Mouse (Mus musculus) testis, adult 2 months (tissue): ENCODE measurements around the gene Rack1. TPM values are rescaled to one million over a fixed set of nuclear protein-coding genes. Genes with fewer than 3 reads are reported as not detected.

Experiments used
- H3K27ac ChIP-seq: fragments of 200-500 bp; 2 replicates; pipeline ENCODE4 v1.5.1; 2012; ENCODE audit warnings: low read depth, low read length; ENCODE audit not compliant: control insufficient read depth, insufficient read depth
- H3K27me3 ChIP-seq: fragments of 200-500 bp; 2 replicates; pipeline ENCODE4 v1.6.1; 2012; ENCODE audit warnings: mild to moderate bottlenecking, low read length, moderate library complexity; ENCODE audit not compliant: control insufficient read depth, insufficient read depth
- H3K36me3 ChIP-seq: fragments of 200-500 bp; 2 replicates; pipeline ENCODE4 v1.6.1; 2012; ENCODE audit warnings: mild to moderate bottlenecking, low read length; ENCODE audit not compliant: control insufficient read depth, insufficient read depth
- H3K4me1 ChIP-seq: fragments of 200-500 bp; 2 replicates; pipeline ENCODE4 v1.6.1; 2012; ENCODE audit warnings: low read length; ENCODE audit not compliant: control insufficient read depth, insufficient read depth
- H3K4me3 ChIP-seq: fragments of 200-500 bp; 2 replicates; pipeline ENCODE4 v1.5.1; 2012; ENCODE audit warnings: low read depth, mild to moderate bottlenecking, low read length, moderate library complexity, mixed read lengths; ENCODE audit not compliant: control insufficient read depth
- CTCF ChIP-seq: fragments of 200-500 bp; IDR thresholded peaks from 2 replicates; pipeline ENCODE4 v1.5.1; 2012; ENCODE audit warnings: low read depth, mild to moderate bottlenecking, inconsistent platforms, low read length, moderate library complexity; ENCODE audit not compliant: control insufficient read depth, insufficient read depth, insufficient replicate concordance
- POLR2A ChIP-seq: fragments of 200-500 bp; IDR thresholded peaks from 2 replicates; pipeline ENCODE4 v1.6.1; 2012; ENCODE audit warnings: low read depth, mild to moderate bottlenecking, inconsistent platforms, low read length, moderate library complexity; ENCODE audit not compliant: control insufficient read depth
- polyA plus RNA-seq: library from polyadenylated mRNA; depleted of rRNA; stranded (reverse); fragments of >200 nt; gene quantifications from 2 replicates; pipeline ENCODE4 v1.2.3, GENCODE M21; 2012; rRNA removed

Rack1 gene
- polyA plus RNA-seq, 1 experiment = 208 TPM

GRCm38 (mm10) chr11:48852190-48852589, 52.1 kb downstream of the Rack1 start:
- no peak for TF ChIP-seq CTCF
- TF ChIP-seq POLR2A = no peak
- no peaks in the 10 kb centered on the region for H3K27me3 ChIP-seq
- peaks cover 8% of the 10 kb centered on the region for H3K4me1 ChIP-seq
- no peak overlapping the region for H3K4me3 ChIP-seq
- no peaks in the 10 kb centered on the region for H3K36me3 ChIP-seq
- H3K27ac ChIP-seq = no peak overlapping the region

- no peaks in the 10 kb centered on the region for H3K36me3 ChIP-seq
- H3K4me1 ChIP-seq = peaks cover 11% of the 10 kb centered on the region
- H3K27ac ChIP-seq = peak overlapping the region; percentile 5; the same call in 1 of the 2 replicates
- TF ChIP-seq POLR2A (no peak), CTCF (no peak)
- peak overlapping the region; percentile 67 for H3K4me3 ChIP-seq
- no peaks in the 10 kb centered on the region for H3K27me3 ChIP-seq
Observed at GRCm38 (mm10) chr11:48852624-48853473, 52.7 kb downstream of the Rack1 start.

GRCm38 (mm10) chr11:48853474-48854180, 53.5 kb downstream of the Rack1 start:
- peaks cover 17% of the 10 kb centered on the region for H3K4me1 ChIP-seq
- TF ChIP-seq POLR2A = no peak
- no peak for TF ChIP-seq CTCF
- H3K36me3 ChIP-seq = no peaks in the 10 kb centered on the region
- H3K4me3 ChIP-seq = peak overlapping the region; percentile 67
- H3K27ac ChIP-seq = peak overlapping the region; percentile 64
- H3K27me3 ChIP-seq = no peaks in the 10 kb centered on the region

Other genes with a start within 250 kb of the Rack1 start
- 85.7 and 95.5 TPM in 2 replicates for gene Trim41, start 17.0 kb downstream of the Rack1 start, polyA plus RNA-seq
- 16.3 and 18.3 TPM in 2 replicates for gene Trim7, start 25.8 kb downstream of the Rack1 start, polyA plus RNA-seq
- gene Gm12184, start 26.3 kb downstream of the Rack1 start, polyA plus RNA-seq = 4.8 and 7.2 TPM in 2 replicates
- gene Irgm1, start 71.4 kb downstream of the Rack1 start, polyA plus RNA-seq = 0.75 and 0.78 TPM in 2 replicates
- 0.02 and 0.05 TPM in 2 replicates for gene Gm5431, start 101.9 kb downstream of the Rack1 start, polyA plus RNA-seq
- 0.53 and 0.67 TPM in 2 replicates for gene Psme2b, start 145.9 kb downstream of the Rack1 start, polyA plus RNA-seq
- gene Olfr56, start 178.6 kb downstream of the Rack1 start, polyA plus RNA-seq = not detected in 2 replicates
- 0.12 TPM in 1 of 2 replicates, not detected in the other for gene 9930111J21Rik1, start 179.1 kb downstream of the Rack1 start, polyA plus RNA-seq
- gene Gm12185, start 191.9 kb downstream of the Rack1 start, polyA plus RNA-seq = not detected in 2 replicates
- gene Tgtp1, start 193.8 kb downstream of the Rack1 start, polyA plus RNA-seq = 0.51 and 0.58 TPM in 2 replicates